Mouse (Mus musculus) megakaryocyte, adult 5-6 weeks (primary cell): ENCODE measurements around the gene Dus4l. TPM values are rescaled to one million over a fixed set of nuclear protein-coding genes. Genes with fewer than 3 reads are reported as not detected.
"Not testable (repeated sequence)": the region's sequence is repeated elsewhere in the genome, so short reads cannot be mapped to it uniquely, and the experiment has no call there.

Source experiments
- ATAC-seq: 2 replicates; pipeline ENCODE4 v1.8.0; 2016; ENCODE audit warnings: mild to moderate bottlenecking, inconsistent platforms; ENCODE audit not compliant: poor library complexity, severe bottlenecking
- total RNA-seq, 2 experiments: library from RNA; stranded (forward) in 1 of 2; stranded (reverse) in 1 of 2; fragments of 153-499, 151-499 nt in 1 of 2; fragments of 221-1000, 200-1000 nt in 1 of 2; gene quantifications; 2 replicates each; pipeline versions ENCODE4 v1.2.3 to v1.2.4; 2015 to 2017

The Dus4l gene
- total RNA-seq (2015) (2.9 and 3.9 TPM in 2 replicates), total RNA-seq (2017) (3.0 and 7.7 TPM in 2 replicates)

DNA sequence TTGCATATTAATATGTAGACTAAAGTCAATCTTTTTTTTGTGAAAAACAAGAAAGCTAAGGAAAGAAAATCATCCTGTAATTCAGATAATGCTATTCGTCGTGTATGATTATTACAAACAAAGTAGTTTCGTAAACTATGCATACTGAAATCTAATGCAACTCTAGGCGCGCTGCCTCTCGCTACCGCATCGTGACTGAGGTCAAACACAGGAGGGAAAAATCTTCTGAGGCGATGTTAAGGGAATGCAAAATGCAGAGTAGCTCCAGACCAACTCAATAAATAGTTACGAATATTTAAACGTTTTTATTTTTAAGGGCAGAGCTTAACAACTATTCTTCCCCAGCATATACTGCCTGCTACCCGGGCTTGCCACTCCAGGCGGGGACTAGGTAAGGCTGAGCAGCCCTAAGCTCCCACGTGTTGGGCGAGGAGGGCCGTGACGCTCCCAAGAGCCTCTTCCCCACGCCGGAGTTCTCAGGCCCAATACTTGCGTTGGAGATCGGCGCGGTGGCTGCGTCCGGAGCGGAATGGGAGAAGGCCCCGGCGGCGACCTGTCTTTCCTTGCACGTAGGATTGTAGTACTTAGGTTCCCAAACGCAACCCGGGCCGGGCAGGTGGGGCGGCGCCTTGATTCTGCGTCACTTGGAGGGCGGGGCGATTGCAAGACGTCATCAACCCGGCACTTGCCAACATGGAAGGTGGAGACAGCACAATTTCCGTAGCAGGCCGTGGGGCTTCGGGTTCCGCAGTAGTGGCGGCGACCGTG lies at the start of gene Dus4l, which contains the start of gene Cog5:
Gene Dus4l (minus strand): TSS at position 630 of the 768 bp plus-strand sequence.
Gene Cog5 (plus strand): TSS at position 673 of the 768 bp plus-strand sequence.
- ATAC-seq: peak; percentile 96

DNA sequence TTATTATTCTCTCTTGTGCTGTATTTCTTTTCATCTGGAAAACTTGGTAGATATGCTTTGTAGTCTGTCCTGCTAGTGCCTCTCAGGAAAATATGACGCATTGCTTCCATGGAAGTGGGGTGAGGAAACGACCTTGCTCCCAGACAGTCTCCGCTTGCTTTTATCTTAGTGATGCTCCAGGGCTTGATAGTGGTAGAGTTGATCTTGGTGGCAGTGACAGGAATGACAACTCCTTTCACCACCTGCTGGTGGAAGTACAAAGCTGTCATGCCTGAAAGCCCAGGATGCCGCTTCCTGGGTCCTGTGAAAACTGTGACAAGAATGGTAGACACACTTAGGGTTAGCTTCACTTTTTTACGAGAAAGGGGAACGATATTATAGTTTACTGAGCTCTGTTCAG lies 49.3 kb upstream of the Dus4l start:
- ATAC-seq: no peak

DNA sequence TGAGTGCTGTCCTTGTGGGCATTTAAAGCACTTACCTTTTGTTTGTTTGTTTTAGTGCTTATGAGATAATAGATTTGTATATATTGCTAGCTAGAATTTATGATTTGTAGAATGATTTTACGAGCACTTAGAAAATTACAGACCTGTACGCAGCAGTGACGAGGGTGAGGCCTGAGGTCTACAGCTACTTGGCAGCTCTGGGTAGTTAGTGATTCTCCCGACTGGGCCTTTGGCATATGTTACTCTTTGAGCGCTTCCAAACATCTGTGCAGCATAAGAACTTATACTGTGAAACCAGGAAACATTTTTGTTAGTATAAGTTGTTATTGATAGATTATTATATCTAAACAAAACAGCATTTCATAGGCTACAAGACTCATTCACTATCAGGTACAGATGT lies 46.8 kb upstream of the Dus4l start:
- ATAC-seq: no peak

DNA sequence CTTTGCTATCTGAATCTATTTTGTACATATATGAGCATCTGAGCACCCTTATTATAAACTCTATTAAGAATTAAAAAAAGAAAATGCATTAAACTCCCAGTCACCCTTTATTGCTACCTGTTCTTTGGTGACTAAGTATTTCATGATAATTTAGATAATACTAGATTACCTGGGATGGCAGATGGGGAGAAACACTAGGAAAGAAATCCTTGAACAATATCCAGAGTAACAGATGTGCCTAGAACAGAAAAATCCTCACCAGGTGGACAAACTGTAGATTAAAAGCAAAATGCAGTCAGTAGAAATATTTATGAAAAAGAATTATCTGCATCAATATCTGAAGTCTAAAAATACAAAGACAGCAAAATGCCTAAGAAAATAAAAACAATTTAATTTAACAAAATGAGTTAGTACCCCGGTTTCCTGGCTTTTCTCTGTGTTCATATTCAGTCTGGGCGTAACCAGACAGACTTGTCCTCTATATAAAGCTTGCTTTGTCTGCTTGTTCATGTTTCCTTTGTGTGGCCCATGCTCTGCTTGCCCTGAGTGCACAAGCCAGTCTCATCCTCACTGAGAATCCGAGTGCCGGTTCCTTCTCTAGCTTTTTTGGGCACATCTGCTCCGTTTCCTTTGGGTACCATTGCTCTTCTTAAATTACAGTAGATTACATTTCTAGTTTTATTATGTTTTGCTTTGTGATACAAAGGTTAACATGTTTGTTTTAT lies 46.2 kb upstream of the Dus4l start:
- no peak for ATAC-seq

DNA sequence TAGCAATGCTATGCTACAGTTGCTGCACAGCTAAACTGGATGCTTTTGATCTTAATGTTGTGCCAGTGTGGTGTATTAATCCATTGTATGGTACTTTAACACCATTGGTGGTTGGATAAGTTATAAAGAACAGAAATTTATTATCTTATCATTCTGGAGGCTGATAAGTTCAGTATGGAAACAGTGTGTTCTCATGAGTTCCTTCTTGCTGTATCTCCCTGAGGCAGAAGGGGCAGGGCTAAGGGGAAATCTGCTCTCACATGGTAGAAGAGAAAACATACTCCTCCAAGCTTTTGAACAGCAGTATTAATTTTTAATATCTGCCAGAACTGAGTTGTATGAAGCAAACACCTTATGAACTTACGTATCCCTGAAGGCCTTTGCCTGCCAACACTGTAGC lies 38.7 kb upstream of the Dus4l start:
- ATAC-seq: no peak

DNA sequence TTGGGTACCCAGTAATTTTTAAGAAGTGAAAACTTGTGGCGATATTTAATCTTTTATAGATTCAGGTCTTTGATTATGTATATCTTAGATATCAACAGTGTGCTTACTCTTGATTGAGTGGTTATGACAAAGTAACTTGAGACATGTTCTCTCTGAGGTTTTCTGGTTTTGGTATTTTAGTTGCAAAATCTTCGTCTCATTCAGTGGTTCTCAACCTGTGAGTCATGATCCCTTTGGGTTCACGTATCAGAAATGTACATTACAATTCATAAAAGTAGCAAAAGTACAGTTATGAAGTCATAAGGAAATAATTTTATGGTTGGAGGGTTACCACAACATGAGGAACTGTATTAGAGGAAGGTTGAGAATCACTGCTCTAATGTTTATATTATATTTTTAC lies 32.1 kb upstream of the Dus4l start:
- ATAC-seq: no peak

DNA sequence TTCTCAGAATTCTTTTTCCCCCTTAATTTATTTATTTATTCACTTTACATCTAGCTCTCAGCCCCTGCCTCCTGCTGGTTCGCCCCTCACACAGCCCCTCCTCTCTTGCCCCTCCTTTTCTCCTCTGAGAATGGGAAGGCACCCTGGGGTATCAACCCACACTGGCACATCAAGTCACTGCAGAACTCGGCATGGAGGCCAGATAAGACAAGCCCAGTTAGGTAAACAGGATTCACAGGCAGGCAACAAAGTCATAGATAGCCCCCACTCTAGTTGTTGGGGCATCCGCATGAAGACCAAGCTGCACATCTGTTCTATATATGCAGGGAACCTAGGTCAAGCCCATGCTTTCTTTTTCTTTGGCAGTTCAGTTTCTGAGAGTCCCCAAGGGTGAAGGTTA lies 12.6 kb upstream of the Dus4l start:
- ATAC-seq: no peak

DNA sequence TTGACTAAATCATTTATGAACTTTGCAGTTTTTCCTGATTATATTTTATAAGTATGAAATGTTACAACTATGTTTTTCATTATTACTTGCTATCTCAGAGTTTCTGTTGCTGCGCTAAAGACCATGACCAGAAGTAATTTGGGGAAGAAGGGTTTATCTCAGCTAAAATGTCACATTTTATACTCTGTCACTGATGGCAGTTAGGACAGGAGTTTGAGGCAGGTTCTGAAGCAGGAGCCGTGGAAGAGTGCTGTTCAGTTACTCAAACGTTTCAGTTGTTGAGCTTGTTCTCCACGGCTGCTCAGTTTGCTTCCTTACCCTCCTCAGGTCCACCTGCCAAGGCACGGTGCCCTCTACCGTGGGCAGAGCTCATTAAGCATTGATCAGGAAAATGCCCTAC lies 11.4 kb upstream of the Dus4l start:
- no peak for ATAC-seq

DNA sequence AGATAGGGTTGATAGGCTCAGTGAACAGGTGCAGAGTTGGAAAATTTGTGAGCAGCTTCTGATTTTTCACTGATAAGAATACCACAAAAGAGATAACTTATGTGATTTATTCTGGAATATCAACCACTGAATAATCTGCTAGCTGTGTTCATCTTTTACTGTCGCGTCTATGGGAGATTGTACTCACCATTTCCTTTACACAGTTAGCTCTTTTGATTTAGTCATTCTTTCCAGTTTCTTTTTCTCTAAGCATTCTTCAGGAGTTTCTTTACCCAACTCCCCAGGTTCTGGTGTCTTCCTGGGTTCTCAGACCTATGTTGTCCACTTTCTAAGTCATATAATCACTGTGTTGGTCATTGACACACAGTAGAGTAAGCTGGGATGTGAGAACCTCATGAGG lies 2.2 kb upstream of the Dus4l start:
- no peak for ATAC-seq

DNA sequence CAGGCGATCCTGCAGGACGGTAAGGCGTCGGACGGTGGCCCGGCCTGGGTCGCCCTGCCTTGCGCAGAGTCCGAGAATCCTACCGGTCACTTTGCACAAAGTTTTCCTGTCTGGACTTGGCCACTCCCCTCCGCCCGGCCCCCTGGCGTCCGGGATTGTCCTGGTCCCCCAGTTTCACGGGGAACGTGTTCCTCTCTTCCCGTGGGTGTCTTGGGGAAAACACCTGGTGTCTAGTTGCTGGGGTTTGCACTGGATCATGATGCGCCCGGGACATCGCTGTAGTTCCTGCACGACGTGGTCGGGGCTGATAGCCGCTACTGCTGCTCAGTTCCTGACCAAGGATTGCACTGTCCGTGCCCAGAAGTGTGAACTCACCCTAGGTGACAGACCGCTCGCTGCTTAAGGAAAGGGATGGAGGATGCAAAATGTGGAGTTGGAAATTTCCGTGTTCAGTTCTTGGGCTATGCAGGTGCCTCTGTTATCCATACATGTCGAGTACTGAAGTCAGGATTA lies 395 bp upstream of the Dus4l start:
- peak; percentile 71 for ATAC-seq

DNA sequence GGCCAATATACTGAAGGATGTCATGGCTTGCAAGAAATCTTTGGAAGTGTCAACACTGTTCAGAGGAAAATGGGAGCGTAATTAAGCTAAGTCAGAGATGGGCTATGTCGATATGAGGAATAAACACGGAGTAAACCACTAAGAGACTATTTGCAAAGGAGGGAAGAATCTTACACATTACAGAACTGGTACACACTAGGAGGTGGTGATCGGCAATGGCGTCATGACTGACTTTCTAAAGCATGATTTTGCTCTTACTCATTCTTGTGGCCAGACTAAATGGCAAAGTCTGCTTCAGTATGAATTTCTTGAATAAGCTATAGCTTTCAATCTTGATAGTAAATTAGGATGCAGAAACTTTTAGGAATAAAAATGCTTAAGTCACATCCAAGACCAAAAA lies 1.0 kb downstream of the Dus4l start:
- no peak for ATAC-seq

DNA sequence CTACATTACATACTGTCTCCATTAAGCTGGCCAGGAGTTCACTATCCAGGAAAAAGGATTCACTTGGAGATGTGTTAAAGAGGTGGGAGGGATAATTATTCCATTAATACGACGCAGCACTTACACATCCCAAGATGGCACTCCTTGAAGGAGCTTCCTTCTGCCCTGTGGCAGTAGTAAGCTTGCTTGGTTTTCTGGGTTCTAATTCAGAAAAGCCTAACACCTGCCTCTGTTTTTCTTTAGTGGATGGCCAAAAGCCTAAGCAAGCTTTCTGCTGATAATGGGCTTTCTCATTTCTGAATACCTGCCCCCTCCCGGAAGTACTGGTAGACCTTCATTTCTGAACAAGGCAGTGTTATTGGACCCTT lies 19.4 kb downstream of the Dus4l start:
- no peak for ATAC-seq

DNA sequence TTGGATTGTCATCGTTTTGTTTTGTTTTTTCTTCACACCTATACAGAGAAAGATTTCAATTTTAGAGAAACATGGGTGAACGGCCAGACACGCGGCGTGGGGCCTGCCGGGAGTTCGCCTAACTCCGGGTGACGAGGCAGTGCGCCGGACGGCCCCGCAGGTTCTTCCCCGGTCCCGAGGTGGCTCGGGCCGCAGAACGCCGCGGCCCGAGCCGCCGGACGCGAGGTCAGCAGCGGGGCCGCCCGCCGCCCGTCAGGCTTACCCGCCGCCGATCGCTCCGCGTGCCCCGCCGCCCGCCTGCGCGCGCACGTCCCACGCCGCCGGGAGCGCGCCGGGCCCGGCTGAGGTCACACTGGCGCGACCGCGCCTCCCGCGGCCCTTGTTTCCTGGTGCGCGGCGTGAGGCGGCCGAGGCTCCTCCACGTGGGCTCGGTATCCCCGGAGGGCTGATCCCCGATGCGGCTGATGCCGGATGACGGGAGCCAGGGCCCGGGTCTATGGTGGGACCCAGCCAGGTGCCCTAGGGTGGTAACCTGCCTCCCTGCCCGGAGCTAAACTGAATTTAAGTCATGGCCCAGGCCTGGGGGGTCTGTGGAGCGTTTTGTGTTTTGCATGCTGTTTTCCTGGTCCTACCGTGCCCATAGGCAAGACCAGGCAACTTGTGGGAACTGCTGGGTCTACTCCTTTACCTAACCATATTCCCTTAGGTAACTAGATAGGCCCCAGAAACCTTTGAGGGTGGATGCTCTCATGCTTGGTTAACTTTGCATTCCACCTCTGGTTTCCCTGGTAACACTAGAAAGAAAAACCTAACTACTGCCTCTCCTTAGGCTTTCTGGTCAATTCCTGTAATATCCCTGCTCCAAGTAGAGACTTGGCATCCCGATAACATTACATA lies 20.0 kb downstream of the Dus4l start, which contains the start of gene Bcap29:
Gene Bcap29 (minus strand): TSS at position 316 of the 897 bp plus-strand sequence.
- ATAC-seq: peak; percentile 95

DNA sequence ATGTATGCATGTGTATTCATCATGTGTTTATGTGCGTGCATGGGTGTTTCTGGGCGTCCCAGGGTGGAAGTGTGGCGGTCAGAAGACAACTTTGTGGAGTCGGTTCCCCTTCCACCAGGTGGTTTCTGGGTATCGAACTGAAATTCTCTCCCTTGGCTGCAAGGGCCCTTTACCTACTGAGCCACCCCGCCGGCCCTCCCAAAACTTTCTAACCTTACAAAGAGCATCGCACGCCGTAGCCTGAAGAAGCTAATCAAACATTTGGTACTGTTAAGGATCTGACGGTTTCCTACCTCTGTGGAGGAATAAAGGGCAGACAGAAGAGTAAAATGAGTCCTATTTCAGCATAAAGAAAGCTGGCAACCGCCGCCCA lies 20.7 kb downstream of the Dus4l start:
- peak; percentile 65 for ATAC-seq

DNA sequence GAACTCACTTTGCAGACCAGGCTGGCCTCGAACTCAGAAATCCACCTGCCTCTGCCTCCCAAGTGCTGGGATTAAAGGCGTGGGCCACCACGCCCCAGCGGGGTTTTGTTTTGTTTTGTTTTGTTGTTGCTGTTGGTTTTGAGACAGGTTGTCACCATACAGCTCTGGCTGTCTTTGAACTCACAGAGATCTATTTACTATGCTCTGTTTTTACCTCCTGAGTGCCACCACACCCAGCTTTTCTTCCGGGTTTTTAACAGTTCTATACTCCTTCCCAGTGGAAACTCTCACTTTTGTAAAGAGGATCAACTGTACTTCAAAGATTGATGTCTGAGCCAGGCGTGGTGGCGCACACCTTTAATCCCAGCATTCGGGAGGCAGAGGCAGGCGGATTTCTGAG lies 26.2 kb downstream of the Dus4l start:
- ATAC-seq: not testable (repeated sequence)

DNA sequence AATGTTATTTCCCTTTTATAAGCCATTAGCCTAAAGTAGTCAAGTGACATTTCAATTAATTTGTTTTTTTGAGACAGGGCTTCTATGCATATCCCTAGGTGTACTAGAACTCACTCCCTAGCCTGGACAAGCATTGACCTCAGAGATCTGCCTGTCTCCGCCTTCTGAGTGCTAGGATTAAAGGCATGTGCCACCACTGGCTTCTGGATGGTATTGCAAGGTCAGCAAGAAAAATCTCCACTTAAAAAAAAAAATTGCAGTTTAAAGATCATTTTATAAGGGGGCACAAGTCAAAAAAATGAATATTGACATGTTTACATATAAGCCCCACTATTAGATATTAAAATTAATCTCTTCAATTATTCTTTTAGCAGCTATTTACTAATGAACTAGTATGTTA lies 29.6 kb downstream of the Dus4l start:
- no peak for ATAC-seq

DNA sequence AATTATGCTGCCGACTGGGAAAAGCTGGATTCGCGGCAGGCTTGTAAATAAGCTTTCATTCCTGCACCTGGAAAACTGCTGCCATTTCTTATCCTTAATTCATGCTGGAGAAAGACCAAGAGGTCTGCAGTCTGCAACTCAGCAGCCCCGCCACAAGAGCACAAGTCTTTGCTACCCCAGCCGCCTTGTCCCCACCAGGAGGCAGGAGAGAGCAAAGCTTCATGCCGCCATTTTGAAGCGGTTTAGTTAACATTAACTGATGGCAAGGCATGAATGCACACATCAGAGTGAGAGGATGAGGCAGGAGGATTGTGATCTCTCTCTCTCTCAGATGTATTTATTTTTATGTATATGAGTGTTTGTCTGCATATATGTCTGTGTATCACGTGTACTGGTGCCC lies 34.5 kb downstream of the Dus4l start:
- no peak for ATAC-seq

DNA sequence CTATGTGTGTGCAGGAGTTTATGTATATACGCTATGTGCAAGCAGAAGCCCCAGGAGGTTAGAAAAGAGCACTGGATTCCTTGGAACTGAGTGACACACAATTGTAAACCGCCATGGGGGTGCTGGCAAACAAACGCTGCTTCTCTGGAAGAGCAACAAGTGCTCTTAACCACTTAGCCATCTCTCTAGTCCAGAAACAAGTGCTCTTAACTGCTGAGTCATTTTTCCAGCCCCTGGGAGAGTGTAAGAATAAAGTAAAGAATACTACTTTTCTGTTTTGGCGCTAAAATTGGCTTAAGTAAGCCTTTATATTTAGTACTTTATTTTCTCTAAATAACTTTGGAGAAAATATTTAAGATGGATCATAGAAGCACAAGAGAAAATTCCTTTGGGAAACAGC lies 41.3 kb downstream of the Dus4l start:
- ATAC-seq: no peak

DNA sequence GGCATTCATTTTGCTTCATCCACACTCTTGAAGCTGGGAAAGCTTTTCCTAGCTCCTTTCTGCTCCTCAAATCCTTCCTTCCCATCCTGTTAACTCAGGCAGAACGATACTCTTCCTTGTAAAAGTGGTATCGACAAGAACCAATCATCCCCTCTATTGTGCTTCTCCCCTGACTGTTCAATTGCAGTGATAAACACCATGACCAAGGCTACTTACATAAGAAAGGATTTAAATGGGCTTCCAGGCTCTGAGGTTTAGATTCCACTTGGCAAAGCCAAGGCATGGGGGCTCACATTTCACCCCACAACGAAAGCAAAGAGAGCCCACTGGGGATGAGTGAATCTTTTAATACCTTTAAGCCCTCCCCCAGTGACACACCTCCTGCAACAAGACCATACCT lies 46.5 kb downstream of the Dus4l start:
- ATAC-seq: no peak

DNA sequence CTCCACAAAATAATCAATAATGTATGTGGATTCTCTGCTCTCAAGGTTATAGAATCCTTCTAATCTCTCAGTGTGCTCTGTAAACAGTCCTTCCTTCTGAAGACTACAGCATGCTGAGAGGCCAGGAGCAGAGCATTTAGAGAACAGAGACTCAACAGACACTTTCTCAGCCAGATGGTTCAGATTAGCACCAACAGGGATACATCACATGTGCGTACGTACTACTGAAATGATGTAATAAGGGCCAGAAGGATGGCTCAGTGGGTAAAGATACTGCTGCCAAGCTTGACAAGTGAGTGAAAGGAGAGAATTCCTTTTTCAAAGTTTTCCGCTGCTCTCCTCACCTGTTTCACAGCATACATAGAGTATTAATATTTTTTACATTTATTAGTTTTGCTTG lies 49.7 kb downstream of the Dus4l start:
- ATAC-seq: no peak

DNA sequence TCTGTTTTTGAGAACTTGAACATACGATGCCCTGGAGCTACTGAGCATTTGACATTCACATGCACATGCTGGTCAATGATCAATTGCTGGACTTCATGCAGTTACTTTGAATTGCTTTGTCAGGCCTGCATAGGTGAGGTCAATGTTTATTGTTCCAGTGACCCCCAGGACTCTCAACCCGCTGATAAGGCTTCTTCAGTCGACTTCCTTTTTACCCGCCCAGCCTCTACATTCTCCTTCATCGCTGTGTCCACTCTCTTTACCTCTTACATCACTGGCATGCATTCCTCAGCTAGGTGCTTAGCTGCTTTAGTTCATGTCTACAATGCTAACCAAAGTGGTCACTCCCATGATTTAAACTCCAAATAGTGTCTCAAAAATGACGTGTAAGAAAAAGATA lies 51.0 kb downstream of the Dus4l start:
- no peak for ATAC-seq
